Mouse (Mus musculus) erythroblast, adult 5-6 weeks (primary cell): ENCODE measurements around the gene Clic1. TPM values are rescaled to one million over a fixed set of nuclear protein-coding genes. Genes with fewer than 3 reads are reported as not detected.

Experiments
- ATAC-seq: replicated peaks from 2 replicates; pipeline ENCODE4 v1.8.0; 2016; ENCODE audit warnings: moderate number of reproducible peaks, mild to moderate bottlenecking, moderate TSS enrichment, inconsistent platforms; ENCODE audit not compliant: poor library complexity, low FRiP score, severe bottlenecking
- total RNA-seq, 2 experiments: library from RNA; stranded (forward) in 1 of 2; stranded (reverse) in 1 of 2; fragments of 150-400 nt in 1 of 2; fragments of 200-764, 138-1000 nt in 1 of 2; gene quantifications; 2 replicates each; pipeline versions ENCODE4 v1.2.3 to v1.2.4; 2015 to 2017; ENCODE audit warnings: low replicate concordance in 2 of 2

Clic1 gene
- total RNA-seq, 2 experiments from 2014 or later = 68.8 to 74.6 TPM

DNA sequence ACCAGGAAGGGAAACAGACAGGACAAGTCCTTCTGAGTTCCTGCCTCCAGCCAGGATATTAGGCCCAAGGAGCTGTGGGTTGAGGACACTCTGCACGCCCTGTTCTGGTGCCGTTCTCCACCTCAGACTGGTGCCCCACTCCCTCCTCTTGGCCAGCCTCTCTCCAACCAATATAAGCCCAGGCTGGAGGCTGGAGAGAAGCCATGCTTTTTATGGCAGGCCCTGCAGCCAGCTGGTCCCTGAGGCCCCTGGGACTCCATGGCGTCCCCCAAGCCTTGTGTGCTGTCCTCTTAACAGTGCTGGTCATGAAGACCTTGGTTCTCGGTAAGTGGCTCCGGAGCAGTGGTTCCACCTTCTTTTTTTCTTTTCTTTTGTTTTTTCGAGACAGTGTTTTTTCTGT lies 58.3 kb downstream of the Clic1 start, which contains the start of gene Ly6g5c:
Gene Ly6g5c, plus strand, starts transcription at position 183 of the 400 bp plus-strand sequence.
- ATAC-seq = no peak

Other genes with a start within 250 kb of the Clic1 start
Only the 30 nearest of the 46 such genes appear.
- 18.8 and 19.9 TPM in 2 replicates for gene Ehmt2, start 151.5 kb upstream of the Clic1 start, total RNA-seq (2015; ENCODE audit: low replicate concordance)
- gene Ehmt2, start 151.5 kb upstream of the Clic1 start, total RNA-seq (2017; ENCODE audit: low replicate concordance) = 18.8 and 22.0 TPM in 2 replicates
- gene Slc44a4, start 135.5 kb upstream of the Clic1 start, total RNA-seq (2015; ENCODE audit: low replicate concordance) = not detected in 2 replicates
- gene Slc44a4, start 135.5 kb upstream of the Clic1 start, total RNA-seq (2017; ENCODE audit: low replicate concordance) = not detected in 2 replicates
- gene Neu1, start 118.7 kb upstream of the Clic1 start, total RNA-seq (2015; ENCODE audit: low replicate concordance) = 12.3 and 12.9 TPM in 2 replicates
- gene Neu1, start 118.7 kb upstream of the Clic1 start, total RNA-seq (2017; ENCODE audit: low replicate concordance) = 7.0 and 8.7 TPM in 2 replicates
- gene Hspa1b, start 90.7 kb upstream of the Clic1 start, total RNA-seq (2015; ENCODE audit: low replicate concordance) = 4.0 and 7.3 TPM in 2 replicates
- gene Hspa1b, start 90.7 kb upstream of the Clic1 start, total RNA-seq (2017; ENCODE audit: low replicate concordance) = 4.3 and 7.9 TPM in 2 replicates
- not detected in 2 replicates for gene Gm20481, start 80.1 kb upstream of the Clic1 start, total RNA-seq (2015; ENCODE audit: low replicate concordance)
- not detected in 2 replicates for gene Gm20481, start 80.1 kb upstream of the Clic1 start, total RNA-seq (2017; ENCODE audit: low replicate concordance)
- gene Hspa1a, start 77.8 kb upstream of the Clic1 start, total RNA-seq (2015; ENCODE audit: low replicate concordance) = 1.5 and 2.9 TPM in 2 replicates
- 5.0 and 5.4 TPM in 2 replicates for gene Hspa1a, start 77.8 kb upstream of the Clic1 start, total RNA-seq (2017; ENCODE audit: low replicate concordance)
- not detected in 2 replicates for gene Hspa1l, start 77.3 kb upstream of the Clic1 start, total RNA-seq (2015; ENCODE audit: low replicate concordance)
- gene Hspa1l, start 77.3 kb upstream of the Clic1 start, total RNA-seq (2017; ENCODE audit: low replicate concordance) = not detected in 2 replicates
- 46.8 and 50.3 TPM in 2 replicates for gene Lsm2, start 68.1 kb upstream of the Clic1 start, total RNA-seq (2015; ENCODE audit: low replicate concordance)
- 11.2 and 16.7 TPM in 2 replicates for gene Lsm2, start 68.1 kb upstream of the Clic1 start, total RNA-seq (2017; ENCODE audit: low replicate concordance)
- gene Vars, start 49.0 kb upstream of the Clic1 start, total RNA-seq (2015; ENCODE audit: low replicate concordance) = 24.4 and 33.4 TPM in 2 replicates
- 37.4 and 45.0 TPM in 2 replicates for gene Vars, start 49.0 kb upstream of the Clic1 start, total RNA-seq (2017; ENCODE audit: low replicate concordance)
- not detected in 2 replicates for gene Vwa7, start 33.4 kb upstream of the Clic1 start, total RNA-seq (2015; ENCODE audit: low replicate concordance)
- not detected in 2 replicates for gene Vwa7, start 33.4 kb upstream of the Clic1 start, total RNA-seq (2017; ENCODE audit: low replicate concordance)
- gene Sapcd1, start 21.9 kb upstream of the Clic1 start, total RNA-seq (2015; ENCODE audit: low replicate concordance) = 2.3 TPM in 1 of 2 replicates, not detected in the other
- gene Sapcd1, start 21.9 kb upstream of the Clic1 start, total RNA-seq (2017; ENCODE audit: low replicate concordance) = not detected in 2 replicates
- 0.38 and 1.5 TPM in 2 replicates for gene Msh5, start 3.2 kb upstream of the Clic1 start, total RNA-seq (2015; ENCODE audit: low replicate concordance)
- 5.7 and 8.8 TPM in 2 replicates for gene Msh5, start 3.2 kb upstream of the Clic1 start, total RNA-seq (2017; ENCODE audit: low replicate concordance)
- 1.0 and 1.7 TPM in 2 replicates for gene Ddah2, start 9.1 kb downstream of the Clic1 start, total RNA-seq (2015; ENCODE audit: low replicate concordance)
- gene Ddah2, start 9.1 kb downstream of the Clic1 start, total RNA-seq (2017; ENCODE audit: low replicate concordance) = 2.2 TPM in 1 of 2 replicates, not detected in the other
- not detected in 2 replicates for gene Ly6g6c, start 15.4 kb downstream of the Clic1 start, total RNA-seq (2015; ENCODE audit: low replicate concordance)
- not detected in 2 replicates for gene Ly6g6c, start 15.4 kb downstream of the Clic1 start, total RNA-seq (2017; ENCODE audit: low replicate concordance)
- 0.42 TPM in 1 of 2 replicates, not detected in the other for gene Mpig6b, start 16.2 kb downstream of the Clic1 start, total RNA-seq (2015; ENCODE audit: low replicate concordance)
- gene Mpig6b, start 16.2 kb downstream of the Clic1 start, total RNA-seq (2017; ENCODE audit: low replicate concordance) = not detected in 2 replicates
- gene Ly6g6e, start 26.9 kb downstream of the Clic1 start, total RNA-seq (2015; ENCODE audit: low replicate concordance) = not detected in 2 replicates
- gene Ly6g6e, start 26.9 kb downstream of the Clic1 start, total RNA-seq (2017; ENCODE audit: low replicate concordance) = not detected in 2 replicates
- gene Ly6g6d, start 28.1 kb downstream of the Clic1 start, total RNA-seq (2015; ENCODE audit: low replicate concordance) = not detected in 2 replicates
- gene Ly6g6d, start 28.1 kb downstream of the Clic1 start, total RNA-seq (2017; ENCODE audit: low replicate concordance) = 1.4 TPM in 1 of 2 replicates, not detected in the other
- not detected in 2 replicates for gene Ly6g6f, start 35.6 kb downstream of the Clic1 start, total RNA-seq (2015; ENCODE audit: low replicate concordance)
- not detected in 2 replicates for gene Ly6g6f, start 35.6 kb downstream of the Clic1 start, total RNA-seq (2017; ENCODE audit: low replicate concordance)
- 28.1 and 36.8 TPM in 2 replicates for gene Abhd16a, start 39.3 kb downstream of the Clic1 start, total RNA-seq (2015; ENCODE audit: low replicate concordance)
- 33.3 and 63.0 TPM in 2 replicates for gene Abhd16a, start 39.3 kb downstream of the Clic1 start, total RNA-seq (2017; ENCODE audit: low replicate concordance)
- gene Ly6g5c, start 58.3 kb downstream of the Clic1 start, total RNA-seq (2015; ENCODE audit: low replicate concordance) = not detected in 2 replicates
- gene Ly6g5c, start 58.3 kb downstream of the Clic1 start, total RNA-seq (2017; ENCODE audit: low replicate concordance) = not detected in 2 replicates
- 7.7 TPM in 1 of 2 replicates, not detected in the other for gene Ly6g5b, start 65.5 kb downstream of the Clic1 start, total RNA-seq (2015; ENCODE audit: low replicate concordance)
- gene Ly6g5b, start 65.5 kb downstream of the Clic1 start, total RNA-seq (2017; ENCODE audit: low replicate concordance) = 0.34 TPM in 1 of 2 replicates, not detected in the other
- gene Gpank1, start 71.5 kb downstream of the Clic1 start, total RNA-seq (2015; ENCODE audit: low replicate concordance) = 10.9 and 14.8 TPM in 2 replicates
- gene Gpank1, start 71.5 kb downstream of the Clic1 start, total RNA-seq (2017; ENCODE audit: low replicate concordance) = 15.8 and 20.4 TPM in 2 replicates
- gene Csnk2b, start 72.1 kb downstream of the Clic1 start, total RNA-seq (2015; ENCODE audit: low replicate concordance) = 156 and 181 TPM in 2 replicates
- gene Csnk2b, start 72.1 kb downstream of the Clic1 start, total RNA-seq (2017; ENCODE audit: low replicate concordance) = 76.5 and 112 TPM in 2 replicates
- 0.63 and 1.5 TPM in 2 replicates for gene D17H6S53E, start 76.4 kb downstream of the Clic1 start, total RNA-seq (2015; ENCODE audit: low replicate concordance)
- gene D17H6S53E, start 76.4 kb downstream of the Clic1 start, total RNA-seq (2017; ENCODE audit: low replicate concordance) = 2.6 and 2.8 TPM in 2 replicates
- gene Apom, start 82.1 kb downstream of the Clic1 start, total RNA-seq (2015; ENCODE audit: low replicate concordance) = not detected in 2 replicates
- gene Apom, start 82.1 kb downstream of the Clic1 start, total RNA-seq (2017; ENCODE audit: low replicate concordance) = 0.94 TPM in 1 of 2 replicates, not detected in the other
- gene Bag6, start 85.2 kb downstream of the Clic1 start, total RNA-seq (2015; ENCODE audit: low replicate concordance) = 23.8 and 47.9 TPM in 2 replicates
- 48.1 and 71.4 TPM in 2 replicates for gene Bag6, start 85.2 kb downstream of the Clic1 start, total RNA-seq (2017; ENCODE audit: low replicate concordance)
- 70.2 and 111 TPM in 2 replicates for gene Prrc2a, start 114.9 kb downstream of the Clic1 start, total RNA-seq (2015; ENCODE audit: low replicate concordance)
- gene Prrc2a, start 114.9 kb downstream of the Clic1 start, total RNA-seq (2017; ENCODE audit: low replicate concordance) = 15.1 and 22.6 TPM in 2 replicates
- 14.4 and 19.8 TPM in 2 replicates for gene Aif1, start 126.1 kb downstream of the Clic1 start, total RNA-seq (2015; ENCODE audit: low replicate concordance)
- 8.7 and 15.8 TPM in 2 replicates for gene Aif1, start 126.1 kb downstream of the Clic1 start, total RNA-seq (2017; ENCODE audit: low replicate concordance)
- gene Lst1, start 138.5 kb downstream of the Clic1 start, total RNA-seq (2015; ENCODE audit: low replicate concordance) = 55.5 and 77.7 TPM in 2 replicates
- 32.2 and 57.3 TPM in 2 replicates for gene Lst1, start 138.5 kb downstream of the Clic1 start, total RNA-seq (2017; ENCODE audit: low replicate concordance)
- gene Ltb, start 144.5 kb downstream of the Clic1 start, total RNA-seq (2015; ENCODE audit: low replicate concordance) = 4.6 TPM in 1 of 2 replicates, not detected in the other
- gene Ltb, start 144.5 kb downstream of the Clic1 start, total RNA-seq (2017; ENCODE audit: low replicate concordance) = 1.7 and 3.8 TPM in 2 replicates